Comparison of ENCODE assay signal across 9 mouse cellular contexts in the genomic region with DNA sequence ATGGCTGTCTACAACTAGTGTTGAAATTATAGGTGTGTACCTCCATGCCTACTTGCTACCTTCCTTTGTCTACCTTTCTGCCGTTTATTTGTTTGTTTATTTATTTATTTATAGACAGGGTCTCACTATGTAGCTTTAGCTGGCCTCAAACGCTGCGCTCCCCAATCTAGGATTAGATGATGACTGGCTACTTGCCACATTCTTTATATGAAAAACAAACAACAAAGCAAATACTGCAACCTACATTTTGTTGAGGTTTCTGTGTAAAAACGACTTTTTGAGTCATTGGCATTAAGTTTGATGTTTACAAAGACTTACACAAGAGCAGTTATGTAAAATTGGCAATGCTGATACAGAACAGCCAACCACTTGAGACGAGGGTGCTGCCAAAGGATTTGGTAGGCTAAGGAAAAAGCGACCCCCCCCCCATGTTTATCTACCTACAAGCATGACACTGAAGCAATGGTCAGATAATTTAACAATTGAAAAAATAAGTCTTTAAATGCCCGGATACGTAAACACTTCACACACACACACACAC. TPM values are rescaled to one million over a fixed set of nuclear protein-coding genes. Genes with fewer than 3 reads are reported as not detected.
DNase-seq lines count a peak whose midpoint lies in the region; ATAC-seq and TF ChIP-seq lines count a peak whose summit lies in the region.
"Had no signal": no experiment of that assay in that cellular context is flagged by ENCODE, and none has a peak within 500 bp of the region (broad histone marks: within the 10 kb centered on the region; RNA-seq: fewer than 3 reads in every experiment).

No protein-coding gene starts in this region.

- H3K9me3 ChIP-seq in heart, embryonic 10.5 days, result no peaks in the 10 kb centered on the region
- no peaks in the 10 kb centered on the region for H3K9me3 ChIP-seq in E14TG2a.4 (ENCODE audit: low read length)
- no peaks in the 10 kb centered on the region for H3K9me3 ChIP-seq in forebrain, embryonic 16.5 days (ENCODE audit: control insufficient read depth, low read length)
- H3K9me3 ChIP-seq in liver, embryonic 15.5 days (replicated peaks), result no peaks in the 10 kb centered on the region

- H3K9ac ChIP-seq in forebrain, embryonic 16.5 days (replicated peaks; ENCODE audit: low read depth, low read length), result no peak overlapping the region
- peak overlapping the region; percentile 98 for H3K9ac ChIP-seq in liver, embryonic 15.5 days

- no peaks in the 10 kb centered on the region for H3K27me3 ChIP-seq in heart, embryonic 10.5 days (ENCODE audit: insufficient read depth, poor library complexity, severe bottlenecking)
- H3K27me3 ChIP-seq in E14TG2a.4 (ENCODE audit: insufficient read depth, low read length), result no peaks in the 10 kb centered on the region
- no peaks in the 10 kb centered on the region for H3K27me3 ChIP-seq in forebrain, embryonic 16.5 days (replicated peaks; ENCODE audit: control insufficient read depth, insufficient read depth, low read length)
- no peaks in the 10 kb centered on the region for H3K27me3 ChIP-seq in liver, embryonic 15.5 days

- intact Hi-C loops in left cerebral cortex, postnatal 4 days (cut with DNase I), result no loop called here
- intact Hi-C loops in left cerebral cortex, adult 2 months (cut with DNase I), result loop anchor here (5.0 kb wide), 1 partner anchor 666 kb away; a partner anchor contains a TSS

- ATAC-seq in forebrain, embryonic 16.5 days, result no peak
- no peak for ATAC-seq in liver, embryonic 15.5 days (ENCODE audit: insufficient read depth)

- H3K27ac ChIP-seq in heart, embryonic 10.5 days, result no peak overlapping the region
- H3K27ac ChIP-seq in forebrain, embryonic 16.5 days (ENCODE audit: low read length), result no peak overlapping the region
- H3K27ac ChIP-seq in liver, embryonic 15.5 days (replicated peaks), result no peak overlapping the region
- no peak overlapping the region for H3K27ac ChIP-seq in left cerebral cortex, adult 2 months

- H3K4me3 ChIP-seq in heart, embryonic 10.5 days, result peak overlapping the region; percentile 99
- H3K4me3 ChIP-seq in E14TG2a.4 (replicated peaks; ENCODE audit: low read length), result peak overlapping the region; percentile 98
- H3K4me3 ChIP-seq in forebrain, embryonic 16.5 days (replicated peaks; ENCODE audit: low read length), result no peak overlapping the region
- H3K4me3 ChIP-seq in liver, embryonic 15.5 days (replicated peaks), result peak overlapping the region; percentile 97
- no peak overlapping the region for H3K4me3 ChIP-seq in left cerebral cortex, adult 2 months

- H3K4me1 ChIP-seq in heart, embryonic 10.5 days, result peaks cover 22% of the 10 kb centered on the region
- H3K4me1 ChIP-seq in E14TG2a.4 (replicated peaks; ENCODE audit: low read depth, low read length), result peaks cover 68% of the 10 kb centered on the region
- peaks cover 31% of the 10 kb centered on the region for H3K4me1 ChIP-seq in forebrain, embryonic 16.5 days (replicated peaks; ENCODE audit: control insufficient read depth, insufficient read depth, low read length)
- peaks cover 55% of the 10 kb centered on the region for H3K4me1 ChIP-seq in liver, embryonic 15.5 days (replicated peaks)

- WGBS in heart, embryonic 10.5 days, result 70% methylated on average over 8 of the region's 8 CpGs
- WGBS in forebrain, embryonic 16.5 days, result 58% methylated on average over 8 of the region's 8 CpGs
- 36% methylated on average over 8 of the region's 8 CpGs for WGBS in liver, embryonic 15.5 days (ENCODE audit: insufficient replicate concordance)

- peak overlapping the region; percentile 89 for H3K4me2 ChIP-seq in forebrain, embryonic 16.5 days (ENCODE audit: low read length)
- H3K4me2 ChIP-seq in liver, embryonic 15.5 days, result peak overlapping the region; percentile 93

- DNase-seq in heart, embryonic 10.5 days (ENCODE audit: low spot score), result no peak
- no peak for DNase-seq in heart, postnatal 4 days
- DNase-seq in left cerebral cortex, postnatal 4 days, result no peak
- DNase-seq in adrenal gland, adult 8-10 months, result no peak
- DNase-seq in left cerebral cortex, adult 2 months (ENCODE audit: extremely low spot score in 1 of 2, low spot score in 2 of 2), result no peak
- DNase-seq: lung, postnatal 14 days had no signal

- H3K36me3 ChIP-seq in heart, embryonic 10.5 days, result peaks cover 28% of the 10 kb centered on the region
- peaks cover 37% of the 10 kb centered on the region for H3K36me3 ChIP-seq in E14TG2a.4 (ENCODE audit: insufficient read depth, low read length)
- H3K36me3 ChIP-seq in forebrain, embryonic 16.5 days (ENCODE audit: control insufficient read depth, insufficient read depth), result peaks cover 6% of the 10 kb centered on the region; the same call in 1 of the 2 replicates
- H3K36me3 ChIP-seq in liver, embryonic 15.5 days (replicated peaks), result peaks cover 35% of the 10 kb centered on the region

- no peak for TF ChIP-seq CTCF in E14TG2a.4 (conservative IDR thresholded peaks at IDR 0.05; ENCODE audit: low read length)
- no peak for TF ChIP-seq CTCF in left cerebral cortex, adult 2 months (IDR thresholded peaks at IDR 0.05)

RNA-seq across cellular contexts. Expression of a gene that starts 2.2 kb away (rescaled TPM):
- 34.2 and 35.0 TPM in 2 replicates for polyA plus RNA-seq in heart, embryonic 10.5 days (2016; fragmentation: Nextera tagmentation; extraction: Ambion mirVana)
- 10 to 100 TPM; 19.4 to 20.6 TPM for total RNA-seq in heart, postnatal 4 days (2021)
- 25.1 and 33.0 TPM in 2 replicates for polyA plus RNA-seq in forebrain, embryonic 16.5 days (2015; fragmentation: Nextera tagmentation; extraction: Ambion mirVana)
- polyA plus RNA-seq in liver, embryonic 15.5 days (2015; fragmentation: Nextera tagmentation; extraction: Ambion mirVana), result 12.0 and 13.4 TPM in 2 replicates
- 10 to 100 TPM; 26.1 to 28.1 TPM for total RNA-seq in left cerebral cortex, postnatal 4 days (2021)
- total RNA-seq in adrenal gland, adult 8-10 months (2022), result 10 to 100 TPM; 19.8 to 31.3 (median 24.4) TPM
- 10 to 100 TPM; 23.7 to 28.0 TPM for total RNA-seq in left cerebral cortex, adult 2 months (2021)

RNA-seq across cellular contexts. Expression of a gene that starts 2.5 kb away (rescaled TPM):
- polyA plus RNA-seq in heart, embryonic 10.5 days (2016; fragmentation: Nextera tagmentation; extraction: Ambion mirVana), result 569 and 680 TPM in 2 replicates
- 100 to 1,000 TPM; 247 to 254 TPM for total RNA-seq in heart, postnatal 4 days (2021)
- polyA plus RNA-seq in forebrain, embryonic 16.5 days (2015; fragmentation: Nextera tagmentation; extraction: Ambion mirVana), result 809 and 814 TPM in 2 replicates
- polyA plus RNA-seq in liver, embryonic 15.5 days (2015; fragmentation: Nextera tagmentation; extraction: Ambion mirVana), result 255 and 279 TPM in 2 replicates
- total RNA-seq in left cerebral cortex, postnatal 4 days (2021), result 100 to 1,000 TPM; 380 to 389 TPM
- 100 to 1,000 TPM; 207 to 451 (median 331) TPM for total RNA-seq in adrenal gland, adult 8-10 months (2022)
- 100 to 1,000 TPM; 309 to 316 TPM for total RNA-seq in left cerebral cortex, adult 2 months (2021)

RNA-seq across cellular contexts. Expression of a gene that starts 31.4 kb away (rescaled TPM):
- polyA plus RNA-seq in heart, embryonic 10.5 days (2016; fragmentation: Nextera tagmentation; extraction: Ambion mirVana), result 27.0 and 34.4 TPM in 2 replicates
- total RNA-seq in heart, postnatal 4 days (2021), result 10 to 100 TPM; 20.3 to 22.1 TPM
- 17.2 and 18.4 TPM in 2 replicates for polyA plus RNA-seq in forebrain, embryonic 16.5 days (2015; fragmentation: Nextera tagmentation; extraction: Ambion mirVana)
- 12.1 and 16.8 TPM in 2 replicates for polyA plus RNA-seq in liver, embryonic 15.5 days (2015; fragmentation: Nextera tagmentation; extraction: Ambion mirVana)
- total RNA-seq in left cerebral cortex, postnatal 4 days (2021), result 10 to 100 TPM; 37.8 to 42.0 TPM
- total RNA-seq in adrenal gland, adult 8-10 months (2022), result 10 to 100 TPM; 39.6 to 61.2 (median 53.6) TPM
- total RNA-seq in left cerebral cortex, adult 2 months (2021), result 10 to 100 TPM; 92.1 to 95.3 TPM

RNA-seq across cellular contexts. Expression of a gene that starts 38.6 kb away (rescaled TPM):
- polyA plus RNA-seq in heart, embryonic 10.5 days (2016; fragmentation: Nextera tagmentation; extraction: Ambion mirVana), result 1.1 and 1.4 TPM in 2 replicates
- 1 to 10 TPM in 1 of 2 experiments, under 1 TPM in 1; 0.41 to 1.0 TPM for total RNA-seq in heart, postnatal 4 days (2021)
- polyA plus RNA-seq in forebrain, embryonic 16.5 days (2015; fragmentation: Nextera tagmentation; extraction: Ambion mirVana), result 0.45 and 0.76 TPM in 2 replicates
- 0.25 and 0.33 TPM in 2 replicates for polyA plus RNA-seq in liver, embryonic 15.5 days (2015; fragmentation: Nextera tagmentation; extraction: Ambion mirVana)
- total RNA-seq in left cerebral cortex, postnatal 4 days (2021), result 10 to 100 TPM; 20.0 to 20.1 TPM
- total RNA-seq in adrenal gland, adult 8-10 months (2022), result under 1 TPM; 0.42 to 0.95 (median 0.59) TPM
- 10 to 100 TPM; 71.6 to 84.3 TPM for total RNA-seq in left cerebral cortex, adult 2 months (2021)

RNA-seq across cellular contexts. Expression of a gene that starts 55.5 kb away (rescaled TPM):
- polyA plus RNA-seq in heart, embryonic 10.5 days (2016; fragmentation: Nextera tagmentation; extraction: Ambion mirVana), result 11.8 and 14.6 TPM in 2 replicates
- 1 to 10 TPM; 4.4 to 4.7 TPM for total RNA-seq in heart, postnatal 4 days (2021)
- 22.4 and 27.3 TPM in 2 replicates for polyA plus RNA-seq in forebrain, embryonic 16.5 days (2015; fragmentation: Nextera tagmentation; extraction: Ambion mirVana)
- 3.5 and 3.7 TPM in 2 replicates for polyA plus RNA-seq in liver, embryonic 15.5 days (2015; fragmentation: Nextera tagmentation; extraction: Ambion mirVana)
- total RNA-seq in left cerebral cortex, postnatal 4 days (2021), result 10 to 100 TPM; 38.7 to 43.8 TPM
- 1 to 10 TPM; 3.7 to 6.6 (median 3.9) TPM for total RNA-seq in adrenal gland, adult 8-10 months (2022)
- total RNA-seq in left cerebral cortex, adult 2 months (2021), result 1 to 10 TPM; 6.2 to 8.1 TPM

Comparison
In these comparisons a context has a peak if more than half of its experiments do, and no peak if none do; other contexts are left out.
1. H3K4me3 ChIP-seq: peak in heart, embryonic 10.5 days (single experiment), E14TG2a.4 (single experiment) and liver, embryonic 15.5 days (single experiment); none in forebrain, embryonic 16.5 days (single experiment) and left cerebral cortex, adult 2 months (single experiment).